Mouse (Mus musculus) hindbrain, embryonic 12.5 days (tissue): ENCODE data around the gene Esp23. TPM values are rescaled to one million over a fixed set of nuclear protein-coding genes. Genes with fewer than 3 reads are reported as not detected.
"Not testable (repeated sequence)": the region's sequence is repeated elsewhere in the genome, so short reads cannot be mapped to it uniquely, and the experiment has no call there.

Experiments used
- ATAC-seq: fragments of 200-750 bp; cut with Nextera tagmentation; 2 replicates; pipeline ENCODE4 v1.8.0; 2017; ENCODE audit warnings: moderate TSS enrichment; ENCODE audit not compliant: low FRiP score
- H3K27ac ChIP-seq: fragments of 300-500 bp; sonication (generic); 2 replicates; pipeline ENCODE4 v1.5.1; 2016; ENCODE audit warnings: mild to moderate bottlenecking
- H3K27me3 ChIP-seq: fragments of 300-500 bp; sonication (generic); 2 replicates; pipeline ENCODE4 v1.6.1; 2016; ENCODE audit warnings: mild to moderate bottlenecking
- H3K36me3 ChIP-seq: fragments of 300-500 bp; sonication (generic); 2 replicates; pipeline ENCODE4 v1.6.1; 2016; ENCODE audit warnings: mild to moderate bottlenecking
- H3K4me1 ChIP-seq: fragments of 300-500 bp; sonication (generic); 2 replicates; pipeline ENCODE4 v1.6.1; 2016
- H3K4me2 ChIP-seq: fragments of 300-500 bp; sonication (generic); replicated peaks from 2 replicates; pipeline ENCODE4 v1.6.1; 2016; ENCODE audit warnings: mild to moderate bottlenecking
- H3K4me3 ChIP-seq: fragments of 300-500 bp; sonication (generic); 2 replicates; pipeline ENCODE4 v1.5.1; 2016; ENCODE audit warnings: mild to moderate bottlenecking
- H3K9ac ChIP-seq: fragments of 300-500 bp; sonication (generic); 2 replicates; pipeline ENCODE4 v1.6.1; 2016; ENCODE audit warnings: mild to moderate bottlenecking, moderate library complexity
- H3K9me3 ChIP-seq: fragments of 300-500 bp; sonication (generic); replicated peaks from 2 replicates; pipeline ENCODE4 v1.6.1; 2016; ENCODE audit warnings: mild to moderate bottlenecking
- WGBS: fragments of 180-500 bp; shearing (Covaris S2); methylation state at CpG from one replicate; pipeline ENCODE4 v1.1.7; 2016; 5-methylcytosine and 5-hydroxymethylcytosine counted together
- polyA plus RNA-seq: library from polyadenylated mRNA; unstranded; fragments of >200 nt; fragmentation: Nextera tagmentation; extraction: Ambion mirVana; gene quantifications from 2 replicates; pipeline ENCODE4 v1.2.1, GENCODE M21; 2016

The Esp23 gene
- polyA plus RNA-seq, result not detected in 2 replicates

DNA sequence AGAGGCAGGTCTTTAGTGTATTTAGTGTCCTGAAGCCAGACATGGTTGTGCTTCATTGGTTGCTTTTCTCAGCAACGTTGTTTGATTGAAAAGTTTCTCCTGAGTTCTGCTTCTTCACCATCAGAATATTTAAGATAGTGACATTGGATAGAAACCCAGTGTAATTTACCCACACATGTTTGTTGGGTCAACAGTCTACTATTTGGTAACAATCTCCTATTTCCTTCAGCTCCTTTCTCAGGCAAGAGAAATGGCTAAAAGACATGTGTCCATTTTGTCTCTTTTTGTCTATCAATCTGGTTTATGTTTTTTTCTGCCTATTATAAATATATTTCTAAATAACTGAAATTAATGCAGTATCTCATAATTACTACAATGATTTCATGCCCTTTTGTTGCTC lies at the start of gene Esp23:
Gene Esp23 (minus strand): TSS at position 101 of the 400 bp plus-strand sequence.
- no peak within 1 kb of the TSS for H3K9ac ChIP-seq
- H3K4me2 ChIP-seq, result no peak within 1 kb of the TSS
- peaks cover 4% of the 10 kb centered on the region for H3K9me3 ChIP-seq
- no peaks in the 10 kb centered on the region for H3K4me1 ChIP-seq
- no peaks in the 10 kb centered on the region for H3K36me3 ChIP-seq
- no peak within 1 kb of the TSS for H3K4me3 ChIP-seq
- H3K27ac ChIP-seq, result no peak within 1 kb of the TSS
- no peak for ATAC-seq
- H3K27me3 ChIP-seq, result no peaks in the 10 kb centered on the region
- whole genome bisulfite sequencing, result 61% methylated on average over 1 of the region's 1 CpGs

DNA sequence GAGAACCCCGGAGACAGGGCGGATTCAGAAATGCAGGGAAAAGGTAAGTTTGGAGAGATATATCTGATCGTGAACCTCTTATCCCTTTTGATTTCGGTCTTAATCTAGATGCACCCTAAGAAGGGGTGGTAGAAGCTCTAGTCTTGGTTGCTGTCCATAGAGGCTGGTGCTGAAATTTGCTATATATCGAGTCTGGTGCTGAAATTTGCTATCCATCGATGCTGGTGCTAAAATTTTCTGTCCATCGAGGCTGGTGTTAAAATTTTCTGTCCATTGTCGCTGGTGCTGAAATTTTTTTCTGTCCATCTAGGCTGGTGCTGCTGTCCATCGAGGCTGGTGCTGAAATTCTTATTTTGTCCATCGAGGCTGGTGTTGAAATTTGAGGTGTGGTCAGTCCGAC lies 30.3 kb upstream of the Esp23 start:
- peaks cover 24% of the 10 kb centered on the region; the same call in 1 of the 2 replicates for H3K9me3 ChIP-seq
- H3K27ac ChIP-seq, H3K36me3 ChIP-seq, H3K4me3 ChIP-seq, H3K4me2 ChIP-seq, ATAC-seq, H3K4me1 ChIP-seq, H3K9ac ChIP-seq, H3K27me3 ChIP-seq: not testable (repeated sequence)
- 72% methylated on average over 11 of the region's 11 CpGs for WGBS

DNA sequence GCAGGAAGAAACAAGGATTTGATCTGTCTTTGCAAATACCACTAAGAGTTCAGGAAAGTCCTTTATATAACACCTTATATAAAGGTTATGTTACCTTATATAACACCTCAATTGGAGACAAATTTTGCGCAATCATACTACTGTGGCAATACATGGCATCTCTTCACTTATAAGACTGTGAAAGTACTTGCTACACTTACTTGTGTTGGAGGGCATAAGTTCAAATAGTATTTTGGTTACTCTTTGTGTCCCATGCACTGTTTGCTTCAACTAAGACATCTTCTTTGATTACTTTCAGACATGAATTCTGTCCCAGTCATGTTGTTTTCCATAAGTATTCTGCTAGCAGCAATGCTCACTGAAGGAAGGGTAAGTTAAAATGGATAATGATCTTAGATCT lies 18.2 kb upstream of the Esp23 start, which contains the start of gene Esp22:
Gene Esp22 (plus strand): TSS at position 301 of the 400 bp plus-strand sequence.
- Histone ChIP-seq H3K27me3 (no peaks in the 10 kb centered on the region), H3K9me3 (no peaks in the 10 kb centered on the region), H3K27ac (no peak within 1 kb of the TSS), H3K36me3 (no peaks in the 10 kb centered on the region), H3K4me3 (no peak within 1 kb of the TSS), H3K4me1 (no peaks in the 10 kb centered on the region), H3K4me2 (no peak within 1 kb of the TSS), H3K9ac (no peak within 1 kb of the TSS)
- ATAC-seq, result no peak
- 91% methylated on average over 1 of the region's 1 CpGs for WGBS

DNA sequence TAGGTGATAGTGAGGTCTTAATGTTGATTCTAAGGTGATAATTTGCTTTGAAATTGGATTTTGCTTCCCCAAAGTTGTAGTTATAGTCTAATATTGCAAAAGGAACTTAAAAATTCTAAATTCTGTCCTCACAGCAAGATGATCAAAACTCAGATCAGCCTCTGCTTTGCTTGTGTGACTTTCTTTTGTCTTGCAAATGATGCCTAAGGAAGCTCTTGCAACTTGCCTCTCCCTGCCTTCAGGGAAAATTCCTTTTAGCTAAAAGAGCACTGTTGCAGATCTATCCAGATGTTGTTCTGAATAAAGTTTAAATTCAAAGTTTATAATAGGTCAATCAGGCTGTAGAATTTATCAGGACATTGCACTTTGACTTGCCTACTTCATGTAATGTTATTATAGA lies 13.2 kb downstream of the Esp23 start:
- Histone ChIP-seq H3K27ac (no peak overlapping the region), H3K9ac (no peak overlapping the region), H3K36me3 (no peaks in the 10 kb centered on the region), H3K27me3 (no peaks in the 10 kb centered on the region), H3K9me3 (peaks cover 10% of the 10 kb centered on the region), H3K4me3 (no peak overlapping the region), H3K4me2 (no peak overlapping the region), H3K4me1 (no peaks in the 10 kb centered on the region)
- ATAC-seq, result no peak

DNA sequence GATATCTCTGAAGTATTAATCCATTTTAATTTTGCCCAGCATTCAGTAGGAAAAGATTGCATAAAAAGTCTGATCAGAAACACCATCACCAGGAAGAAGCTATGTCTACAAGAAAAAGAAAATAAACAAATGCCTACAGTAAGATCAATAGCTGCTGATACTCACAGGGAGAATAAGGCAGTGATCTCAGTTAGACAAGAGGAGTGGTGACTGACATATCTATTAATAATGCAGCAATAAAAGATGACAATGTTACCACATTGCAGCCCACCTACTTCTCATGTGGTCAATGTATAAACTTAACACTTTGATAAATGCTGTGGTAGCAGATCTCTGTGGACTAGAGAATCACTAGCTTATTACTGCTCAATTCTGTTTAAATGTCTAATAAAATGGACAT lies 33.6 kb downstream of the Esp23 start, which contains the start of gene Gm21903:
Gene Gm21903 (minus strand): TSS at position 101 of the 400 bp plus-strand sequence.
- Histone ChIP-seq H3K4me1 (no peaks in the 10 kb centered on the region), H3K9me3 (no peaks in the 10 kb centered on the region), H3K27me3 (no peaks in the 10 kb centered on the region), H3K9ac (no peak within 1 kb of the TSS), H3K27ac (no peak within 1 kb of the TSS), H3K4me3 (no peak within 1 kb of the TSS), H3K36me3 (no peaks in the 10 kb centered on the region), H3K4me2 (no peak within 1 kb of the TSS)
- ATAC-seq, result no peak

DNA sequence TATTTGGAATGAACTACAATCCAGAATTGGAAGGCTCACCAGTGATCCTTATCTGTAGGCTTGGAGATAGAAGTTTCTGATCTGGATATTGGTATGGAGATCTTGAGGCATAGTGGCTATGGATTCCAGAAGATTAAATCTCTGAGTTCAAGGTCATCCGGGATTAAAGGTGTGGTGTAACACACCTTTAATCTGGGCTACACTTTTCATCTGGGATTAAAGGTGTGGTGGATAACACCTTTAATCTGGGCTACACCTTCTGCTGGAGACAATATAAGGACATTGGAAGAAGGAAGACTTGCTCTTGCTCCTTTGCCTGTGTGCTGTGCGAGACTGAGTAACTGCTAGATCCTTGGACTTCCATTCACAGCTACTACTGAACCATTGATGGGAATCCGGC lies 40.4 kb downstream of the Esp23 start, which contains the start of gene Esp24:
Gene Esp24 (plus strand): TSS at position 301 of the 400 bp plus-strand sequence.
- H3K36me3 ChIP-seq, ATAC-seq, H3K4me1 ChIP-seq, H3K27ac ChIP-seq, H3K27me3 ChIP-seq, H3K9ac ChIP-seq, H3K4me2 ChIP-seq, H3K9me3 ChIP-seq, H3K4me3 ChIP-seq: not testable (repeated sequence)
- WGBS, result 87% methylated on average over 3 of the region's 3 CpGs

Other genes starting within 250 kb of the Esp23 start
- gene Esp24, start 40.3 kb downstream of the Esp23 start, polyA plus RNA-seq, result not detected in 2 replicates
- gene Gm21903, start 33.7 kb downstream of the Esp23 start, polyA plus RNA-seq, result not detected in 2 replicates
- gene Esp22, start 18.3 kb upstream of the Esp23 start, polyA plus RNA-seq, result not detected in 2 replicates